Mouse (Mus musculus) Patski (cell line): Measurements from ENCODE around the gene Plekhm3. TPM values are rescaled to one million over a fixed set of nuclear protein-coding genes. Genes with fewer than 3 reads are reported as not detected.

Experiments
- ATAC-seq: fragments of 100-300 bp; one replicate; pipeline ENCODE4 v1.8.0; 2021
- CTCF ChIA-PET: fragments of 350-600 bp; sonication (Branson Sonifier 250); formaldehyde crosslinking; loops from one replicate; lab custom pipeline; 2022; ENCODE audit warnings: inconsistent platforms; lab: Charles Lee
- POLR2A ChIA-PET: fragments of 350-600 bp; sonication (Branson Sonifier 250); formaldehyde crosslinking; loops from one replicate; lab custom pipeline; 2022; ENCODE audit warnings: antibody characterized with exemption, inconsistent platforms; lab: Charles Lee
- DNase-seq: peaks from one replicate; pipeline ENCODE4 v3.0.0-alpha.2; 2011; ENCODE audit warnings: low read depth, low spot score
- H3K27me3 ChIP-seq: fragments of 371-371 bp; one replicate; pipeline ENCODE4 v1.5.1; 2021
- CTCF ChIP-seq: fragments of 100-300 bp; IDR thresholded peaks from one replicate; pipeline ENCODE4 v1.5.1; 2021
- in situ Hi-C: fragments of 300-500 bp; cut with MboI; formaldehyde crosslinking; loops from 3 replicates; pipeline ENCODE4 v1.11.1; 2018; ENCODE audit warnings: low pct_unique_long_range_greater_than_20kb, mixed read lengths
- polyA plus RNA-seq: library from polyadenylated mRNA; unstranded; gene quantifications from one replicate; pipeline ENCODE4 v1.2.3, GENCODE M21; 2021

Plekhm3 gene
- polyA plus RNA-seq, 1 experiment from 2014 or later, result 10.2 TPM

DNA sequence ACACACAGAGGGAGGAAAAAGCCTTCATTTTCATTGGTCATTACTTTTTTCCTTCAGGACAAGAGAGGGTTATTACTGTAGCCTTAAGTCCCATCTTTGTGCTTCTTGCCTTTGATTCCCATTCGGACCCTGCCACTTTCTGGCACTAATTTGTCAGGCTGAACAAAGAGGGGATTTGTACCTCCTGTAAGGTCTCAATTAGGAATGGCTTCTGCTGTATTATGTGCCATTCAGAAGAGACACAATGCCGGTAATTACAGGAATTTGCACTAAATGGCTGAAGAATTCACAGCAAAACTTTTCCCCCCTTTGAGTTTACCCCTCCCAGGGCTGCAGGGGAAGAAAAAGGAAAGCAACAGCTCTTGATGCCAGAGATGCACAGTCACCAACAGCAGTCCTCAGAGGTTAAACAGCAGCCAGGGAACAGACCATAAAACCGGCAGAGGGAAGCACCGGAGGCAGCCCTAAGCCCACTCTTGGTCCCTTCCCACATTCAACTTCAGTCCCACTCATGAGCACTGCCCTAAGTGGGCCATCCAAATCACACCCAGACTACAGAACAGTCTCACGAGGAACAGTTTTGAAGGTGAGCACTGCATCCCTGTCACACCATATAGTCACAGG is 39.6 kb downstream of the Plekhm3 start:
- DNase-seq, result no peak
- CTCF ChIA-PET, result interaction anchor here (2.1 kb wide), 1 partner anchor 176 kb away, joined by 5 read pairs; no protein-coding TSS in a partner anchor
- no peak for ATAC-seq
- in situ Hi-C loops, result no loop called here
- H3K27me3 ChIP-seq, result no peaks in the 10 kb centered on the region
- POLR2A ChIA-PET, result no interaction called here
- TF ChIP-seq CTCF, result no peak

DNA sequence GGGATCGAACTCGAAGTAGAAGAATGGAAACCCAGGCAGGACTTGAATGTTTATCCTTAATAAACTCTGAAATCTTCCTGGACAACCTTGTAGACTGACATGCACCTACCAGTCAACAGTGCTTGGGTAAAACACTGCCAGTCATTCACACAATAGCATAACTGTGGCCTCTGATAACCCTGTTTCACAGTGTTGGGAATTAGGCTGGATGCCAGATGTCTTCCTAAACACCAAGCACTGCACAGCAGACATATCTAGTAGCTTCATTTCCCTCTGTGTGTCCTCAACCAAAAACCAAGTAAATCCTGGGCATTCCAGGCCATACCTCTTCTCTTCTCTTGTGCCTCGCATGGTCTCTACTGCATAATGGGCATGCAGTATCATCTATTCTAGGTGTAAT is 42.3 kb downstream of the Plekhm3 start:
- no peak for TF ChIP-seq CTCF
- ChIA-PET CTCF (interaction anchor here (1.1 kb wide), 1 partner anchor 129 kb away, joined by 3 read pairs; no protein-coding TSS in a partner anchor), POLR2A (interaction anchor here (0.6 to 0.7 kb wide), 2 partner anchors 157 to 213 kb away, joined by 3 to 9 read pairs; no protein-coding TSS in a partner anchor)
- in situ Hi-C loops, result no loop called here
- H3K27me3 ChIP-seq, result no peaks in the 10 kb centered on the region
- ATAC-seq, result no peak
- DNase-seq, result no peak

DNA sequence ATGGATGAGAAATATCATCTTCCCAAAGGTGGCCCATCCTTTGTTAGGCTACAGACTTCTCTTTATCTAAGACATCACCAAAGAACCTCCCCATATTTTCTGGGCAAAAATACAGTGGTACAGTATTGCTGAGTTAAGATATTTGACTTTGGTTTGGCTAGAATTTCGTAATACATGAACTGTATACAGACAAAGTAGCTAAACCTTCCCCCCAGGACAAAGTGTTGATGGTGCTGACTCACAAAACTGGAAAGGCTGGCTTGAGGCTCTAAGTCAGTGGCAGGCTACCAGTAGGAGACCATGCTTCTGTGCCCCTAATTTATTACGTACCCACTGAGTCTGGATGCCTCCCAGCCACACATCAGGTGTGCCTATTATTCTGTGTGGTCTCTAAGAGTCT is 48.9 kb downstream of the Plekhm3 start:
- in situ Hi-C loops, result no loop called here
- POLR2A ChIA-PET, result no interaction called here
- DNase-seq, result no peak
- TF ChIP-seq CTCF, result no peak
- CTCF ChIA-PET, result no interaction called here
- no peaks in the 10 kb centered on the region for H3K27me3 ChIP-seq
- no peak for ATAC-seq

DNA sequence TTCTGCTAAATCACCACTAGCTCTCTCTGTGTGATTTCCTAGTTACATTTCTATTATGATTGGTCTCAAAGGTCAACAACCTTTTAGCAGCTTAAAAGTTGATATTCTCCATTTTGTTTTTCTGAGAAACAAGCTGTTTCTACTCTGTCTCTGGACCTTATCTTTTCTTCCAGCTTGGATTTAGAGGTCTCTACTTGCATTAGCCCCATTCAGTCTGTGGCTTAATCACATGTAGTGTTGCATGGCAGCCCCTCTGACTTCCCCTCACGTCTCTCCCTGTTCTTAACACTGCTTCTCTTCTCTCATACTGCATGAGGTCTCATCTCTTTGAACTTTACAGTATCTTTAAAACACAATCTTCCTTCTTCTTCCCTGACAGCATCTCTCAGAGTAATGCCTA is 50.4 kb downstream of the Plekhm3 start:
- H3K27me3 ChIP-seq, result no peaks in the 10 kb centered on the region
- no peak for DNase-seq
- no peak for TF ChIP-seq CTCF
- CTCF ChIA-PET, result interaction anchor here (0.9 to 1.4 kb wide), 2 partner anchors 10 to 12 kb away, joined by 3 read pairs; no protein-coding TSS in a partner anchor
- in situ Hi-C loops, result no loop called here
- POLR2A ChIA-PET, result interaction anchor here (1.2 kb wide), 1 partner anchor 36 kb away, joined by 6 read pairs; no protein-coding TSS in a partner anchor
- ATAC-seq, result no peak

DNA sequence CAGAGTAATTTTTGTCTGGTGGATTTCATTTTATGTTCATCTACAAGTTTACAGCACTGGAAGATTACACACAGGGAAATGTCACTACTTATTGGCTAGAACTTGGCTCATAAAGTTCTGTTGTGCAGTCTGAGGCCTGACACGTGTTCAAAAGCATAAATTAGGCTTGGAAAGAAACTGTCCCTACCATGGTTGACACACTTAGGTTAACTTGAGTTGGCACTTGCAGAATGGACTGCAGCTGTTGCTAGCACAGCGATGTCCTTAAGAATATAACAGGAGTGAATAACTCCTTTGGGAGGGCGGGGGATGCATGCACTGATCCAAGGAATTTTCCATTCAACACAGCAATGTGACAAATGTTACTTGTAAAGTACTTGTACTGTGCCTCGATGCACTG is 53.2 kb downstream of the Plekhm3 start:
- in situ Hi-C loops, result no loop called here
- TF ChIP-seq CTCF, result no peak
- DNase-seq (no peak), ATAC-seq (no peak)
- CTCF ChIA-PET, result no interaction called here
- POLR2A ChIA-PET, result no interaction called here
- H3K27me3 ChIP-seq, result no peaks in the 10 kb centered on the region

DNA sequence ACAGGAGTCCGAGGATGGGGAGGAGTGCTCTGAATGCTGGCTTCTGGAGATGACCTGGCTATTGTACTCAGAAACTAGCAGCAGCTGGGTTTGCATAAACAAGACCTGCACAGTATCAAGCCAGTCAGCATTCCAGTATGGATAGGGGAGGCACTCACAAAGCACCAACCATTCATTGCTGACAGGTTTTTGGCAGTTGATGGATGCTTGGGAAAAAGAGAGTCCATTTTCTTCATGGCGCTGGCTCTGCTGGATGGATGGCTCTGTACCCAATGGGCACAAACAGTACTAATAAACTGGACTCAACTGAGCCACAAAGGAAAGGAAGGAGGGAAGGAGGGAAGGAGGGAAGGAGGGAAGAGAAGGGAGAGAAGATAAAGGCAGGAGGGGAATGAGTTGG is 53.8 kb downstream of the Plekhm3 start:
- TF ChIP-seq CTCF, result no peak
- in situ Hi-C loops, result no loop called here
- no peaks in the 10 kb centered on the region for H3K27me3 ChIP-seq
- ATAC-seq (no peak), DNase-seq (no peak)
- ChIA-PET POLR2A (interaction anchor here (0.7 kb wide), 1 partner anchor 38 kb away, joined by 3 read pairs; no protein-coding TSS in a partner anchor), CTCF (no interaction called here)

DNA sequence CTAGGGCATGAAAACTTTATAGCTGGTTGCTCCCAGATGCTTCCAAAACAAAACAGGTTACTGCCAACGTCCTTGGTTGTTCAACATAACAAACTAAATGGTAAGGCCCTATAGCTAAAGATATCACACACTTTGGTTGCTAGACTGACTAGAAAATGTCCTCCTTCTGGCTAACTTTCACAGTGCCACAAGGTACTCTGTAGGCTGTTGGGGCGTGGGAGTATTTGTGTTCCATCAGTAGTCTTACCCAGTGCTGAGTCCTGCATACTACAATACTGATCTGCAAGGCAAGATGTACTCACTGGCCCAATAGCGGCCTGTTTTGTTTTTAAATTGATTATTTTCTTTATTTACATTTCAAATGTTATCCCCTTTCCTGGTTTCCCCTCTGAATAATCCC is 56.9 kb downstream of the Plekhm3 start:
- ChIA-PET CTCF (no interaction called here), POLR2A (no interaction called here)
- no peak for DNase-seq
- TF ChIP-seq CTCF, result no peak
- no peaks in the 10 kb centered on the region for H3K27me3 ChIP-seq
- in situ Hi-C loops, result no loop called here
- no peak for ATAC-seq

DNA sequence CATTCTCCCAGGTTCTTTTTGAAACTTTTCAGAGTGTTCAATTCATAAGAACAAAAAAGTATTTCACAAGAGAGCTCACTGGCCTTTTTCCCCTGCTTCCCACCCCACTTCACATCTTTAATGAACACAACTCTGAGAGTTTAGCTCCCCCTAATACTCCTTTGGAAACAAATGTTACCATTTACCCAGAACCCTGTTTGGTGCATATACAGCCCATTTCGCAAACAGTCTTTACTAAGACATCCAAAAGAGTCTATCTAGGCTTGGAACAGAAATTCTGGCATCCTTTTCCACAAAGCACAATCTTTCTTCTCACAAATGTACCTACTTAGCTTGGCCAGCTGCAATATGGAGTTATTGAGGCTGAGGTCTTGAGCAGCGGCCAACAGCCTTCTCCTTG is 59.1 kb downstream of the Plekhm3 start:
- CTCF ChIA-PET, result no interaction called here
- in situ Hi-C loops, result no loop called here
- DNase-seq (no peak), ATAC-seq (no peak)
- POLR2A ChIA-PET, result no interaction called here
- H3K27me3 ChIP-seq, result no peaks in the 10 kb centered on the region
- TF ChIP-seq CTCF, result no peak

DNA sequence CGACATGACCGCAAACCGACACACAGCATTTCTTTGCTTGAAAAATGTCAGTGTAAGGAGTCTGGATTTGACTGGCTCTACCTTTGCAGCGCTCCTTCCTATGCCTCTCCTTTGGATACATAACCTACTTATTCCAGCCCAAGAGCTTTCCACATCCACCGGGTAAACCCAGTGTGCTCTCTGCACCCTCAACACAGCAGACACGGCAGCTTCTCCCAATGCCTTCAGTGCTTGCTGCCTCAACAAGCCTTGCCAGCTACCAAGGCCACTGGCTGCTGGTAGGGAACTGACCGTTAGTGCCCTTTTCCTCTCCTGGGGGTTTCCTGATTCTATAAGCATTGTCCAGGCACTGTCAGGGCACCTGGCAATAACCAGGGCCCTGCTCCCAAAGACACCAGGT is 62.8 kb downstream of the Plekhm3 start:
- ATAC-seq (no peak), DNase-seq (no peak)
- TF ChIP-seq CTCF, result no peak
- POLR2A ChIA-PET, result no interaction called here
- H3K27me3 ChIP-seq, result no peaks in the 10 kb centered on the region
- in situ Hi-C loops, result no loop called here
- CTCF ChIA-PET, result no interaction called here

DNA sequence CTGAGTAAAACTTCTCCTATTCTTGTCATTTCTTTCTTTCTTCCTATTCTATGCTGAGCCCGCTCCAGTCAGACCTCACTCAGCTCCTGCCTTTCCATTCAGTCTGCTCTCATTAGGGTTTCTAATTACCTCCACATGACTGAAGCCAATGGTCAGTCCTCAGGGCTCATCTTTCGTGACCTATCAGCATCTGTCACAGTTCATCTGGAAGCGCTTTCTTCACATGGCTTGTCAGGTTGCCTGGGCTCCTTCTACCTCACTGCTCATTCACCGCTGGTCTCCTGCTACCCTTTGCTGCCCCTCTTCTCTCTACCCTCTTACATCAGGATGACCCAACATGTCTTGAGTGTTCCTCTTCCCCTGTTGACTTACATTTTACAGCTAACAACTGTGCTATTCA is 65.3 kb downstream of the Plekhm3 start:
- TF ChIP-seq CTCF, result no peak
- POLR2A ChIA-PET, result no interaction called here
- CTCF ChIA-PET, result no interaction called here
- no peak for ATAC-seq
- H3K27me3 ChIP-seq, result no peaks in the 10 kb centered on the region
- in situ Hi-C loops, result no loop called here
- no peak for DNase-seq

DNA sequence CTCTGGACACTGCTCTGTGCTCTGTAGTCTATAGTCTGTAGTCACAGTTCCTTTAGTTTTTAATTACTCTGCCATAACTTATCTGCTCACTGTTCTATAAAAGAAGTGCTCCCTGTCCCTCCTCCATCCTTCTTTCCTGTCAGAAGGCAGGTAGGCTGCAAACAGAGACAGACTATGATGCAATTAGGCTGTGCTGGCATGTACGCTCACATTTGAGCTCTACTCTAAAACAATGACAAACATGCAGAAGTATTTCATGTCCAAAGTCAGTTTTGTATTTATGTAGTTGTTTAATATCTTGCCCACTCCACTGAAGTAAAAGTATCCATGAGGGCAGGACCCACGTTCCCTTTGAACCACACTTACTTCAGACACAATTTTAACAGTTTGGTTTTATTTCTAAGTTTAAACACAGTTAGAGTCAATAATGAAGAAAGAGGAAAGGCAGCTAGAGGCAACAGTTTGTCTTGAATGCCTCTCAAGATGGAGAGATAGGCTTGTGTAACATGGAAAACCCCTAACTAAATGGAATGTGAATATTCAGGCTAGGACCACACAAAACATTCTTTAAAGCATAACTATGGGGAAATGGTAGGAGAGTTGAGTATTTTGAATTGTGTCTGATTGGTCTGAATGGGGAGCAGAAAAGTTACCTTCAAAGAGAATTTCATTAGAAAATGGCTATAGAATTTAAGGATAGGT is 69.0 kb downstream of the Plekhm3 start:
- DNase-seq, result no peak
- POLR2A ChIA-PET, result no interaction called here
- in situ Hi-C loops, result no loop called here
- TF ChIP-seq CTCF, result no peak
- H3K27me3 ChIP-seq, result no peaks in the 10 kb centered on the region
- no peak for ATAC-seq
- CTCF ChIA-PET, result interaction anchor here (1.0 kb wide), 2 partner anchors 33 to 35 kb away, joined by 3 read pairs; no protein-coding TSS in a partner anchor
